Mouse (Mus musculus): ENCODE results near the gene Rap2c. TPM values are rescaled to one million over a fixed set of nuclear protein-coding genes. Genes with fewer than 3 reads are reported as not detected.

Rap2c gene
- total RNA-seq, 1 experiment from 2014 or later, result 24.2 TPM

DNA sequence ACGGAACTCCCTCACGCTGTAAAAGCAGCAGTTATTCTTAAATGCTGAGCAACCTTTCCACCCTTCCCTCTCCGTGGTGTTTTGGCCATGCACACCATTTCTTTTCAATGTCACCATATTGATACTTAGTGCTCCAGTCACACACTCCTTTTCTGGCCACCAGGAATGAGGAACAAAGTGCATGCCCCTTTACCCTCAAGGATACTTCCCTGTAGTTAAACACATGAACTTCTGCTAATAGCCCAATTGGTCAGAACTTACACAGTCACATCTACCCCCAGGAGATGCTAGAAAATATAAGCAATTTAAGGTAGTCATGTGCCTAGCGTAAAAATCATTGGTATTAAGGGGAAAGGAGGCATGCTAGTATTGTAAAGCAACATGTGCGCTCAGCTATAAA, 47.9 kb downstream of the Rap2c start:
- DNase-seq, result no peak

DNA sequence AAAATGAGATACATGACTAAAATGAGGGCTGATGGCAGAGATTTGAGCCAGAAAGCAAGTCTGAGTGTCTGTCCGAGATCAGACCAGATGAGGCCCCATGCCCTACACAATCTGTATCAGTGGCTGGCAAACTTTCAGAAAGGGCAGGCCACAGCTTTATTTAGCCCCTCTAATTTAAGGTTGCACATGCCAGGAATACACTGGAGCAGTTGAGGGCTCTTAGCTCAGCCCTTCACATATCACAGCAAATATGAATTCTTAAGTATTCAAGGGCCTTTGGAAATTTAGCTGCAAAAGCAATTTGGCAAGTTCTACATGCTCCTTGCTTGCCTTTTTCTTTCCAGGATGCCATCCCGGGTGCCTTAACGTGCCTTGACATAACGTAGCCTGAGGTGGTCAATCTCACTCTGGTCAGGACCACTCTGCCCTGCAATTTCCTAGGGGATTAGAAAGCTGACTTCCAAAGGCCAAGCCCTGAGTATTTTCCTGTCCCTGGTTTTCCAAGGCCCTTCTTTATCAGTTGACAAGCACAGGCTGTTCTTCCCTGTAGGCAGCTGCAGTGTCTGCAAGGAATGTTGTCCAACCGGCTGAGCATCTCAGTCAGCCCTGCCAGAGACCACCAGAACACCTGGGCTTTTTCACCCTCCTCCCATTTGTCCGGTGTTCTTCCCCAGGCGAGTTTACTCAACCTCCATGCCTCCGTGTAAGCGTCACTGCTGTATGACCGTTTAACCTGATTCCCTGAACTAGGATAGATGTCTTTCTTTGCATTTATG, 49.5 kb downstream of the Rap2c start:
- no peak for DNase-seq

DNA sequence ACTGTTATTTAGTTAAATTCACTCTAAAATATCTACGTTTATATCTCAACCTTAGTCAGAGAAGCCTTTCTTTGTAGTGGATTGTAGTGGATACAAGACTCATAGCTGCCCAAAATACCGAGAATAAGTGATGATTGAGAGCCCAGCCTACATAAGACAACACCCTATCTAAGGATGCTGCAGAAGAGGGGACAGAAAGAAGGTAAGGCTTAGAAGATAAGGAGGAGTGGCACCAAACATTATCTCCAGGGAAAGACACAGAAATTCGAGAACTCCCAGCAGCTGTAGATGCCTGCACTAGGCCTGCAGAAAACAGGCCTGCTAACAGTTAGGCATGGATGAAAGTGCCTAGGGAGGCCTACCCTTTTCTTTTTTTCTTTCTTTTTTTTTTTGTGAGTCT, 52.7 kb downstream of the Rap2c start:
- DNase-seq, result no peak

DNA sequence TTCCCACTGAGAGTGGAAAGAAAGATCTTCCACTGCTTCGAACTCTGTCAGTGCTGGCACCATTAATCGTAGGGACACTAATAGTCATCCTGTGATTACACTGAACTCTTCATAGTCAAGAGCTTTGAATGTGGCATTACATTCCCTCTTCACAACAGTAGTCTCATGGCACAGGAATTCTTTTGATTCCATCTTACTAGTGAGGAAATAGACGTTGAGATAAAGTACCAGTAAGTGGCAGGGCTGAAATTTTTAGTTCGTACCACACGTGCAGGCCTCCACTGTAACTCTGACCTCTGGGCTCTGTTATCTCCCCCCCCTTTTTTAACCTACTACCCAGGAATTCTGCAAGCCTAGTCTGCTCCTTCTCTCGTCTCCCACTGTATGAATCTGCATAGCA, 54.9 kb downstream of the Rap2c start:
- no peak for DNase-seq

Other genes starting within 250 kb of the Rap2c start
- gene Stk26, start 177.0 kb downstream of the Rap2c start, total RNA-seq (2021), result 4.1 and 4.2 TPM in 2 replicates
- gene Frmd7, start 75.3 kb downstream of the Rap2c start, total RNA-seq (2021), result 0.19 TPM in 1 of 2 replicates, not detected in the other
- gene Mbnl3, start 188.5 kb upstream of the Rap2c start, total RNA-seq (2021), result 8.2 and 9.2 TPM in 2 replicates

Data from adrenal gland, postnatal 14 days (tissue).